Mouse (Mus musculus) hindbrain, embryonic 12.5 days (tissue): ENCODE data around the gene Stag1. TPM values are rescaled to one million over a fixed set of nuclear protein-coding genes. Genes with fewer than 3 reads are reported as not detected.

Experiments
- polyA plus RNA-seq: library from polyadenylated mRNA; unstranded; fragments of >200 nt; fragmentation: Nextera tagmentation; extraction: Ambion mirVana; gene quantifications from 2 replicates; pipeline ENCODE4 v1.2.1, GENCODE M21; 2016

The Stag1 gene
- polyA plus RNA-seq, 1 experiment from 2014 or later = 58.1 TPM

Other genes starting within 250 kb of the Stag1 start
- 0.42 and 0.87 TPM in 2 replicates for gene Il20rb, start 111.0 kb upstream of the Stag1 start, polyA plus RNA-seq
- 68.5 and 75.0 TPM in 2 replicates for gene Nck1, start 51.7 kb upstream of the Stag1 start, polyA plus RNA-seq
- 7.5 and 8.3 TPM in 2 replicates for gene Slc35g2, start 26.7 kb upstream of the Stag1 start, polyA plus RNA-seq